Mouse (Mus musculus) retina, adult 2 months (tissue): ENCODE measurements around the gene Gm17428.
"Not testable (repeated sequence)": the region's sequence is repeated elsewhere in the genome, so short reads cannot be mapped to it uniquely, and the experiment has no call there.

Experiments
- DNase-seq: peaks from one replicate; pipeline ENCODE4 v3.0.0-alpha.2; 2012; ENCODE audit warnings: low read depth, low spot score

Gene Gm17428

DNA sequence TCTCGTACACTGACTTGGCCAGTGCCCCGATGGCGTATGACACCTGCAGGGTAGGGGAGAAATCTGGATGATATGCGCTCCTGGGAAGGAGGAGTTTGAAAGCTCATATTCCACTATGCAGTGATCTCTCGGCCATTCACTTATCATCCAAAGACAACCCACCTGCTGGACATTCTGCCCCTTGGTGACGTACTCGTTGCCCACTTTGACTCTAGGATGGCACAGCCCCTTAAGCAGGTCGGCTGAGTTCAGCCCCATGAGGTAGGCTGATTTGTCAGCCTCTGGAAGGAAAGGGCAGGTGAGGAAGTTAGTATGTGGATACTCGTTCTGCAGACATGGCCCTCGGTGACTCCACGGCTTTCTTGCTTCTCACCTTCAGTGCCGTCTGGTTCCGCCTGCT lies 12.1 kb downstream of the Gm17428 start:
- no peak for DNase-seq

DNA sequence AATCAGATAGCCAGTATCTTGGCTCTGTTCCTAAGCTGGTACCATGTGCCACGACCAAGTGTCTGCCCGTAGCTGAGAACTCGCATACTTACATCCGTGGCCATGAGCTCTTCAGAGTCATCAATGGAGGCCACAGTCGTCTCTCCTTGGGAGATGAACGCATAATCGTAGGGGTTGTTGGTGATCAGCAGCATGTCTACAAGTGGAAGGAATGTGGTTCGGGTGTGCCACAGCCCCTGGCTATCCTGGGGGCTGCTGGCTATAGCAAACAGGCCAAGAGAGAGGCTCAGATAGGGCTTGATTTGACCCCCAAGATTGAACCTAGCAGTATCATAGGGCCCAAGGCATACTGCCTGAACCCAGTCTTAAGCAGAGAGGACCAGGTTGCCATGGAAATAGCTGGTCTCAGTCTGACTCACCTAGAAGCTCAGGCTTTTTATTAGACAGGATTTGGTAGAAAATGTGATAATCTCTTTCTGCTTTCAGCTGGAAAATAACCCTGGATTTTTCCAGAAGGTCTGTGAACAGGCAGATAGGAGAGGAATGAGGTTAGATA lies 13.2 kb downstream of the Gm17428 start:
- DNase-seq, result no peak

DNA sequence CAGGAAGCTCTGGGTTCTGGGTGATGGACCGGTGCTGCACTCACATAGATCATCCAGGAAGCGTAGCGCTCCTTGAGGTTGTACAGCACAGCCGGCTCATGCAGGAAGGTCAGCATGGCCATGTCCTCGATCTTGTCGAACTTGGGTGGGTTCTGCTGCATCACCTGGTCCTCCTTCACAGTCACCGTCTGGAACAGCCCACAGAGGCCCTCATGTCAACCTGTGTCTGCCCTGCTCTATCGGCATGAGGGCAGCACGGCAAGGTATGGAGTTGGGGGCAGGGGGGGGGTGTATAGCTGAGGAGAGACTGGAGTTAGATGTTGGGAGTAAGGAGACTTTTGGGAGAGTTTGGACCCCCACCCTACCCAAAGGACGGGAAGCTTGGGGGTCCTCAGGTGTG lies 15.5 kb downstream of the Gm17428 start:
- no peak for DNase-seq

DNA sequence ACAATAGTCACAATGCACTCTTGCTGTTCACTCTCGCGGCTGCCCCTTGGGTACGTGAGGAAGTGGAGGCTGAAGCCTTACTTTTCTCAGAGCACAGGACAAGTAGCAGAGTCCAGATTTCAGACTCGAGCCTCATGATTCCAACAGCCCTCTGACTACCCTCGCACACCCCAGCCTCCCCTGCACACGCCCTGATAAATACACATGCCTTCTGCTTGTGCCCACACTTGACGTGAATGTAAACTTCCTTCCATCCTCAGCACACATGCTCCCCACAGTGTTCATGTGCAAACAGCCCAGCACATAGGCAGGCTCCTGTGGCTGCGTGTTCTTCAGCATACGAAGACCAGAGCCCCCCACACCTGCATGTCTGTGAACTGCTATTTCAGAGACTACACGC lies 16.9 kb downstream of the Gm17428 start:
- no peak for DNase-seq

- no peak for DNase-seq
Measured at GRCm38 (mm10) chr14:54994136-54994868, 17.6 kb downstream of the Gm17428 start, which contains the start of gene Myh7. TSS of gene Myh7 (minus strand) at chr14:54994626.

DNA sequence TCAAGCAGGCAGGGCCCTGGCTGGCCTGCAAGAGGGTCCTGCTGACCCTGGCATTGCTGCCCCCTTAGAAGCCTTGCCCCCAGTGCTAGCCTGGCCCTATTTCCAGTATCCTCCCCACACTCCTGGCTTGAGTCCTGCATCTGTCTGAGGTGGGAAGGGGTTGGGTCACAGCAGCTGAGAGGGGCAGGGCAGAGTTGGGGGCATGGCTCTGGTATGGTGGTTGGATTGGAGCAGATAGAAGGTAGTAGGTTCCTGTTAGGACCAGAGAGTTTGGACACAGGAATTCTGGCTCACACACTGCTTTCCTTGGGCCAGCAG lies 18.1 kb downstream of the Gm17428 start:
- DNase-seq, result no peak

GRCm38 (mm10) chr14:54995457-54996138 lies 18.9 kb downstream of the Gm17428 start:
- DNase-seq, result peak; percentile 32

GRCm38 (mm10) chr14:54996793-54997192 lies 20.1 kb downstream of the Gm17428 start:
- DNase-seq, result no peak

GRCm38 (mm10) chr14:54997297-54997696 lies 20.6 kb downstream of the Gm17428 start:
- DNase-seq, result no peak

- no peak for DNase-seq
Measured at GRCm38 (mm10) chr14:54998680-54999079, 21.9 kb downstream of the Gm17428 start.

- DNase-seq, result not testable (repeated sequence)
Measured at GRCm38 (mm10) chr14:54999868-55000267, 23.1 kb downstream of the Gm17428 start.

GRCm38 (mm10) chr14:55000814-55001213 lies 24.1 kb downstream of the Gm17428 start:
- no peak for DNase-seq

- DNase-seq, result no peak
Measured at GRCm38 (mm10) chr14:55001446-55001845, 24.7 kb downstream of the Gm17428 start.

- no peak for DNase-seq
Measured at GRCm38 (mm10) chr14:55001938-55002686, 25.4 kb downstream of the Gm17428 start.

DNA sequence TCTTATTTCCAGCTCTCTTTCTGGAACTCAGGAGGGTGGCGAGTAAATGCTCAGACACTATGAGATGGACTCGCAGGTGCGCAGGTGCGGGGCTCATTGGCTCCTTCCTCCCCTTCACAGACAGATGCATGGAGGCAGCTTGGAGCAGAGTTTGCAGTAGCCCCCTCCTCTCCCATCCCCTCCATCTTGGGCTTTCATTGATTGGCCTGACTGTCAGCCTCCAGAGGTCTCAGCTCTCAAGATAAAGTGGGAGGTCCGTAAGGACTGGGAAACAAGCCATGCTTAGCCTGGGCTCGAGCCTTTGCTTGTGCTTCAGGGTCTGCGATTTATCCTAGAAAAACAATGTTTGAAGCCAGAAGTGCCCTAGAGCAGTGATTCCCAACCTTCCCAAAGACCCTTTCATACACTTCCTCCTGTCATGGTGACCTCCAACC lies 26.0 kb downstream of the Gm17428 start:
- no peak for DNase-seq

GRCm38 (mm10) chr14:55003878-55004855 lies 27.4 kb downstream of the Gm17428 start:
- DNase-seq, result peak; percentile 44

DNA sequence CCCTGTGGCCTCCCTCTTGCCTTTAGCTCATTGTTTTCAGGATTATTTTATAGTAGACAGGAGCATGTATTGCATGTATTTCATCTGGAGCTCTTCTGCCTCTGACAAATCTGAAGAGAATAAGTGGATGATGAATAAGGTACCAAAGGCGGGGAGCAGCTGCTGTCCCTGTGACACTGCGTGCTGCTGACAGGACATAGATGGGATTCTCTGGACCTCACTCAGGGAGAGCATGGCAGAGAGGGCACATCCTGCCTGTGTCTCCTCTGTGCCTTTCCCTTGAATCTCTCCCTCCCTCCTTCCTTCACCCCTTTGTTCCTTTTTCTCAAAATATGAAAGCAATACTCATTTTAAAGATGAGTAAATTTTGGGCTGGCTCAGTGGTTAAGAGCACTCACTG lies 28.8 kb downstream of the Gm17428 start:
- DNase-seq, result no peak

GRCm38 (mm10) chr14:55005967-55006366 lies 29.2 kb downstream of the Gm17428 start:
- DNase-seq, result no peak

DNA sequence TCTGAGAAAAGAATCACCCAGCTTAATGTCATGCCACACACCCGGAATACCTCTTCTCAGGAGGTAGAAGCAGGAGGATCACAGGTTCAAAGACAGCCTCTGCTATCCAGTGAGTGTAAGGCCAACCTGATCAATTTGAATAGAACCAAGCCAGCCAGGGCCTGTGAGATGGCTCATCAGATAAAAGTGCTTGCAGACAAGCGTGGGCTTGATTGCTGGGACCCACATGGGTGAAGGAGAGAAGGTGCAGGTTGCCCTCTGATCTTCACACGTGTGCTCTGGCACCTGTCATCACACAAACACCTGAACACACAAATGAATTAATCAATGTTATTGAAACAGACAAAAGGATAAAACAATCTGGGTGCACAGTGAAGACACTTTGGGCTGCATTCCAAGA lies 29.8 kb downstream of the Gm17428 start:
- DNase-seq, result no peak

GRCm38 (mm10) chr14:55007120-55007908 lies 30.6 kb downstream of the Gm17428 start:
- DNase-seq, result no peak
